In genomic region chr11:62044627-62045026, GRCm38 (mm10) we compare ENCODE assay signal across 9 mouse cellular contexts.
DNase-seq lines count a peak whose midpoint lies in the region; ATAC-seq and TF ChIP-seq lines count a peak whose summit lies in the region.
"Had no signal": no experiment of that assay in that cellular context is flagged by ENCODE, and none has a peak within 500 bp of the region (broad histone marks: within the 10 kb centered on the region; RNA-seq: fewer than 3 reads in every experiment).

No protein-coding gene starts in this region.

- ATAC-seq in liver, embryonic 14.5 days (ENCODE audit: insufficient read depth): no peak
- no peak for ATAC-seq in liver, embryonic 12.5 days
- ATAC-seq in megakaryocyte-erythroid progenitor cell, adult 5-6 weeks (replicated peaks; ENCODE audit: low FRiP score, low TSS enrichment, poor library complexity, severe bottlenecking): 0 out of 2 replicates have a peak, but pooled peaks have one; percentile 38
- no peak for ATAC-seq in forebrain, embryonic 16.5 days

- peaks cover 18% of the 10 kb centered on the region for H3K36me3 ChIP-seq in liver, embryonic 14.5 days (replicated peaks; ENCODE audit: control insufficient read depth, insufficient read depth, low read depth)
- H3K36me3 ChIP-seq in liver, embryonic 12.5 days: peaks cover 70% of the 10 kb centered on the region
- no peaks in the 10 kb centered on the region for H3K36me3 ChIP-seq in forebrain, embryonic 16.5 days (ENCODE audit: control insufficient read depth, insufficient read depth)
- H3K36me3 ChIP-seq: lung, embryonic 15.5 days had no signal

- no peak for DNase-seq in gastrocnemius, adult 2 months
- DNase-seq in gastrocnemius, postnatal 36 days: no peak
- DNase-seq in liver, embryonic 14.5 days (ENCODE audit: low read depth in 3 of 3, low spot score in 3 of 3): no peak
- peak; percentile 52 for DNase-seq in cerebellum, adult 11-12 months
- no peak for DNase-seq in ovary, adult 18-20 months (ENCODE audit: low spot score)

- H3K27ac ChIP-seq in gastrocnemius, adult 2 months: no peak overlapping the region
- H3K27ac ChIP-seq in liver, embryonic 14.5 days: no peak overlapping the region
- no peak overlapping the region for H3K27ac ChIP-seq in liver, embryonic 12.5 days
- no peak overlapping the region for H3K27ac ChIP-seq in forebrain, embryonic 16.5 days (ENCODE audit: low read length)
- H3K27ac ChIP-seq: lung, embryonic 15.5 days had no signal

- H3K9ac ChIP-seq in liver, embryonic 14.5 days (replicated peaks): no peak overlapping the region
- no peak overlapping the region for H3K9ac ChIP-seq in liver, embryonic 12.5 days
- H3K9ac ChIP-seq in forebrain, embryonic 16.5 days (replicated peaks; ENCODE audit: low read depth, low read length): no peak overlapping the region
- H3K9ac ChIP-seq: lung, embryonic 15.5 days had no signal

- H3K4me3 ChIP-seq in gastrocnemius, adult 2 months: no peak overlapping the region
- no peak overlapping the region for H3K4me3 ChIP-seq in liver, embryonic 14.5 days (ENCODE audit: insufficient read depth in 1 of 2, low read depth in 2 of 2, low read length in 2 of 2)
- H3K4me3 ChIP-seq in liver, embryonic 12.5 days: no peak overlapping the region
- no peak overlapping the region for H3K4me3 ChIP-seq in forebrain, embryonic 16.5 days (replicated peaks; ENCODE audit: low read length)
- H3K4me3 ChIP-seq: lung, embryonic 15.5 days had no signal

- intact Hi-C loops in gastrocnemius, adult 2 months (cut with DNase I): loop anchor here (10.0 kb wide), 1 partner anchor 90 kb away; the partner anchor contains the start of gene Specc1
- intact Hi-C loops in gastrocnemius, postnatal 36 days (cut with DNase I): loop anchor here (5.0 kb wide), 1 partner anchor 92 kb away; no protein-coding TSS in a partner anchor

- TF ChIP-seq CTCF in gastrocnemius, adult 2 months (IDR thresholded peaks at IDR 0.05): peak; percentile 43
- peak; percentile 70 for TF ChIP-seq CTCF in liver, embryonic 14.5 days (IDR thresholded peaks at IDR 0.05; ENCODE audit: low read depth)

- H3K9me3 ChIP-seq in liver, embryonic 14.5 days (ENCODE audit: control insufficient read depth, low read length): no peaks in the 10 kb centered on the region
- H3K9me3 ChIP-seq in liver, embryonic 12.5 days (replicated peaks): no peaks in the 10 kb centered on the region
- no peaks in the 10 kb centered on the region for H3K9me3 ChIP-seq in forebrain, embryonic 16.5 days (ENCODE audit: control insufficient read depth, low read length)
- H3K9me3 ChIP-seq: lung, embryonic 15.5 days had no signal

- TF ChIP-seq EP300 in liver, embryonic 14.5 days (IDR thresholded peaks at IDR 0.05; ENCODE audit: low read depth): no peak

- H3K27me3 ChIP-seq in liver, embryonic 14.5 days (ENCODE audit: control insufficient read depth, insufficient read depth, low read length): no peaks in the 10 kb centered on the region
- H3K27me3 ChIP-seq in liver, embryonic 12.5 days (replicated peaks): no peaks in the 10 kb centered on the region
- no peaks in the 10 kb centered on the region for H3K27me3 ChIP-seq in forebrain, embryonic 16.5 days (replicated peaks; ENCODE audit: control insufficient read depth, insufficient read depth, low read length)
- H3K27me3 ChIP-seq: lung, embryonic 15.5 days had no signal

- H3K4me1 ChIP-seq in liver, embryonic 14.5 days (replicated peaks; ENCODE audit: control insufficient read depth in 2 of 2, insufficient read depth in 2 of 2, low read length in 1 of 2): no peaks in the 10 kb centered on the region
- no peaks in the 10 kb centered on the region for H3K4me1 ChIP-seq in liver, embryonic 12.5 days
- 0 out of 2 replicates have a peak, but pooled peaks cover 2% of the 10 kb centered on the region for H3K4me1 ChIP-seq in forebrain, embryonic 16.5 days (replicated peaks; ENCODE audit: control insufficient read depth, insufficient read depth, low read length)
- H3K4me1 ChIP-seq: lung, embryonic 15.5 days had no signal

- WGBS in liver, embryonic 14.5 days (ENCODE audit: insufficient replicate concordance): 61% methylated on average over 3 of the region's 3 CpGs
- WGBS in liver, embryonic 12.5 days (ENCODE audit: insufficient replicate concordance): 54% methylated on average over 3 of the region's 3 CpGs
- WGBS in forebrain, embryonic 16.5 days: 37% methylated on average over 3 of the region's 3 CpGs

- no peak overlapping the region for H3K4me2 ChIP-seq in liver, embryonic 14.5 days (ENCODE audit: low read depth)
- H3K4me2 ChIP-seq in liver, embryonic 12.5 days: no peak overlapping the region
- no peak overlapping the region for H3K4me2 ChIP-seq in forebrain, embryonic 16.5 days (ENCODE audit: low read length)
- H3K4me2 ChIP-seq: lung, embryonic 15.5 days had no signal
